Mouse (Mus musculus) embryonic facial prominence, embryonic 11.5 days (tissue): ENCODE measurements around the gene Usp47. TPM values are rescaled to one million over a fixed set of nuclear protein-coding genes. Genes with fewer than 3 reads are reported as not detected.

Source experiments
- ATAC-seq: fragments of 200-750 bp; cut with Nextera tagmentation; replicated peaks from 2 replicates; pipeline ENCODE4 v1.8.0; 2017; ENCODE audit warnings: low read depth; ENCODE audit not compliant: insufficient number of reproducible peaks, low FRiP score, low TSS enrichment
- DNase-seq: peaks from one replicate; pipeline ENCODE4 v3.0.0-alpha.2; 2015; ENCODE audit warnings: low spot score
- H3K27ac ChIP-seq: fragments of 300-500 bp; sonication (generic); replicated peaks from 2 replicates; pipeline ENCODE4 v1.5.1; 2014; ENCODE audit warnings: mild to moderate bottlenecking, low read depth, low read length, control low read depth
- H3K27me3 ChIP-seq: fragments of 300-500 bp; sonication (generic); 2 replicates; pipeline ENCODE4 v1.6.1; 2014; ENCODE audit warnings: mild to moderate bottlenecking, low read length, moderate library complexity, mixed read lengths; ENCODE audit not compliant: control insufficient read depth, insufficient read depth
- H3K36me3 ChIP-seq: fragments of 300-500 bp; sonication (generic); replicated peaks from 2 replicates; pipeline ENCODE4 v1.6.1; 2014; ENCODE audit warnings: low read depth, mild to moderate bottlenecking, low read length, moderate library complexity, mixed read lengths; ENCODE audit not compliant: control insufficient read depth, insufficient read depth
- H3K4me1 ChIP-seq: fragments of 300-500 bp; sonication (generic); 2 replicates; pipeline ENCODE4 v1.6.1; 2014; ENCODE audit warnings: low read length, mixed read lengths; ENCODE audit not compliant: control insufficient read depth, insufficient read depth
- H3K4me2 ChIP-seq: fragments of 300-500 bp; sonication (generic); 2 replicates; pipeline ENCODE4 v1.6.1; 2014; ENCODE audit warnings: low read depth, mild to moderate bottlenecking, control low read depth, low read length, moderate library complexity
- H3K4me3 ChIP-seq: fragments of 300-500 bp; sonication (generic); 2 replicates; pipeline ENCODE4 v1.5.1; 2014; ENCODE audit warnings: low read depth, low read length, control low read depth
- H3K9ac ChIP-seq: fragments of 300-500 bp; sonication (generic); replicated peaks from 2 replicates; pipeline ENCODE4 v1.6.1; 2014; ENCODE audit warnings: mild to moderate bottlenecking, control low read depth, low read length
- H3K9me3 ChIP-seq: fragments of 300-500 bp; sonication (generic); replicated peaks from 2 replicates; pipeline ENCODE4 v1.6.1; 2016; ENCODE audit warnings: mild to moderate bottlenecking, low read length, inconsistent platforms, mixed read lengths; ENCODE audit not compliant: control insufficient read depth
- WGBS: fragments of 180-500 bp; shearing (Covaris S2); extraction: QIAGEN DNeasy Blood & Tissue Kit; methylation state at CpG from one replicate; pipeline ENCODE4 v1.1.7; 2014; 5-methylcytosine and 5-hydroxymethylcytosine counted together
- polyA plus RNA-seq: library from polyadenylated mRNA; unstranded; fragments of >200 nt; fragmentation: Nextera tagmentation; extraction: Ambion mirVana; gene quantifications from 2 replicates; pipeline ENCODE4 v1.2.1, GENCODE M21; 2014

Usp47 gene
- polyA plus RNA-seq, 1 experiment from 2014 or later = 110 TPM

DNA sequence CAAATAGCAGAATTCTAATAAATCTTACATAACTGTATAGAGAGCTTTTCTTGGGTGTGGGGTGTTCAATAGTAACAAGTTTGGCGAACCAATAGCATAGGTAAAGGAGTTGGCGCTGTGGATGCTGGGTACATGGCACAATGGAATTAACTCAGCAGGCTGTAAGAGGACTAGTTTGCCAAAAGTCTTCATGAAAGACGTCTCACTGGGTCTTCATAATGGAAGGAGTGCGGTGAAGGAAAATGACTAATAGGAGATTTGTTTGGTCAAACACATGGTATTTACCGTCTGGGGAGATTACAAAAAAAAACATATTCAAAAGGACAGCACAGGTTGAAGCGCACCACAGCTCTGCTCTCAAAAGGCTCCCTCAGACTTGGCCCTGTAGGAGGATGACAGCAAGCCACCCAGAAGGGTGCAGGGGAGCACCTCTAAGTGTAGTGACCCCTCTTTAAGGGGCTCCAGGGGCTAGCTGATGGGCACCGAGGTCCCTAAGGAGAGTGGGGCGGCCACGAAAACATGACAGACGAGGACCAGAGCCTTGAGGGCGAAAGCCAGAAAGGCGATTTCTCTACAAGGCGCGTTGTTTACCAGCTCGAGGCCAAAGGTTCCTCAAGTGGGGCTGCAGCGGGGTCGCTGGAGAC lies 676 bp upstream of the Usp47 start:
- peak overlapping the region; percentile 65 for H3K4me2 ChIP-seq
- peak overlapping the region; percentile 94 for H3K9ac ChIP-seq
- H3K4me3 ChIP-seq = peak overlapping the region; percentile 87
- no peaks in the 10 kb centered on the region for H3K4me1 ChIP-seq
- H3K27ac ChIP-seq = peak overlapping the region; percentile 94
- H3K27me3 ChIP-seq = no peaks in the 10 kb centered on the region
- DNase-seq = peak; percentile 9
- 14% methylated on average over 17 of the region's 17 CpGs for WGBS
- no peaks in the 10 kb centered on the region for H3K9me3 ChIP-seq
- H3K36me3 ChIP-seq = no peaks in the 10 kb centered on the region
- peak; percentile 45 for ATAC-seq

DNA sequence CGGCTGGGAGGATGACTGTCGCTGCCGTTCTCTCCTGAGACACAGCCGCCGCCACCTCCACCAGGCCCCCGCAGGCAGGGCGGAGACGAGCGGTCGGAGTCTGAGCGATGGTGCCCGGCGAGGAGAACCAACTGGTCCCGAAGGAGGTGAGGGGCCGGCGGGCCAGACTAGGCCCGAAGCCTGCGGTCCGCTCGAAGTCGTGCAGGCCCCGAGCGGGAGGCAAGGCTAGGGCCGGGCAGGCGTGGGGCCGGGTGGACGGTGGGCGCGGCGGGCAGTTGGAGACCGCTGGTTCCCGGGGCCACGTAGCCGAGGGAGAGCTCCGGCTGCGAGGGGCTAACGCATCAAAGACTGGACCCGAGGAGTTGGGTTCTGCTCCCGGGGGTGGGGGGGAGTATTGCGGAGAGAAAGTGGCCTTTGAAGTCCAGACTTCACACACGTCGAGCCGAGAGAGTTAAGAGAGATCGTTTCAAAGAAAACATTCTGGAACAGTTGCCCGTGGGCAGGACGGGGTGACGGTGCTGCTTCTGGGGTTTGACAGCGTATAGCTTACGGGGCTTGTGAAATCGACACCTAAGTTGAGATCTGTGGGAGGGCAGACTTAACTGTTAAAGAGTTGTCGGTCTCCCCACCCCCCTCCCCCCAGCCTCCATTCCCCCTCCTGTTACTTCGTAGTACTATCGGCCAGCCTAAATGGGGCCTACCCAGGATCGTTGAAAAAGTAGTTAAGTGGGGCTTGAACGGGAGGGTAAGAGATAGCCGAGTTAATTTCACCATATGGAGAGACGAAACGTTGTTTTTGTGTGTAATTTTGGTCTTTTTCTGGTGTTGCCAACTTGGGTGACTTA lies 519 bp downstream of the Usp47 start:
- Histone ChIP-seq H3K9ac (peak overlapping the region; percentile 94), H3K36me3 (no peaks in the 10 kb centered on the region), H3K27ac (peak overlapping the region; percentile 94), H3K4me3 (peak overlapping the region; percentile 87), H3K9me3 (no peaks in the 10 kb centered on the region), H3K27me3 (no peaks in the 10 kb centered on the region), H3K4me2 (peak overlapping the region; percentile 65), H3K4me1 (no peaks in the 10 kb centered on the region)
- DNase-seq (peak; percentile 60), ATAC-seq (peak; percentile 79)
- under 1% methylated on average over 58 of the region's 58 CpGs for WGBS

DNA sequence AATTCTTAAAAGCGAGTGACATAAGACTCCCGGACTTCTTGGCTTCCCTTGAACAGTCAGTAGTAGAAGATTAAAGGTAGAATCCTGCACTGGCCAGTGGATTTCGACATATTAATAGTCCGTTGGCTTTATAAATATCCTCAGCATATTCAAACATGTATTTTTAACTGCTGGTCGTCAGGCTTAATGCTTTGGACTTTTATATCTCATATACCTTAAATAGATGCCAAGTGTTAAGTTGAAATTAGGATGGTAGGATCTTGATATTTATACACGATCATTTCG lies 1.1 kb downstream of the Usp47 start:
- H3K27me3 ChIP-seq = no peaks in the 10 kb centered on the region
- H3K4me3 ChIP-seq = peak overlapping the region; percentile 87
- peak overlapping the region; percentile 65 for H3K4me2 ChIP-seq
- H3K9me3 ChIP-seq = no peaks in the 10 kb centered on the region
- DNase-seq (no peak), ATAC-seq (no peak)
- H3K36me3 ChIP-seq = no peaks in the 10 kb centered on the region
- peak overlapping the region; percentile 94 for H3K9ac ChIP-seq
- WGBS = 33% methylated on average over 7 of the region's 7 CpGs
- peak overlapping the region; percentile 94; the same call in 1 of the 2 replicates for H3K27ac ChIP-seq
- no peaks in the 10 kb centered on the region for H3K4me1 ChIP-seq

DNA sequence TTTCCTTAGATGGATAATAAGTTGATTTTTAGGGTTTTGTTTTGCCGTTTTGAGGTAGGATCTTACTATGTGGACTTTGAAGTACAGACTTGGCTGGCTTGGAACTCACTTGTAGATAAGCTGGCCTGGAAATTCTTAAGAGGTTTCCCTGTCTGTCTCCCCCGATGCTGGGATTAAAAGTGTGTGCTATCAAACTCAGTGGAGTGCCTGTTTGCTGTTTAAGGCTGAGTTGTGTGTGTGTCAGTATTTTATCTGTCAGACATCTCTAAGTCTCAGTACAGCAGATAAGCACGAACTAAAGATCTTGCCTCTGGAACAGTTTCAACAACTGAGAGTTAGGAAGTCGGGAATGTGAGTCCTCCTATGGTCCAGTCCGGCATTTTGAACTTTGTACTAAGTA lies 1.6 kb downstream of the Usp47 start:
- Histone ChIP-seq H3K27ac (no peak overlapping the region), H3K4me2 (peak overlapping the region; percentile 65), H3K9me3 (no peaks in the 10 kb centered on the region), H3K4me1 (no peaks in the 10 kb centered on the region), H3K4me3 (peak overlapping the region; percentile 87), H3K36me3 (no peaks in the 10 kb centered on the region), H3K9ac (peak overlapping the region; percentile 44), H3K27me3 (no peaks in the 10 kb centered on the region)
- DNase-seq = peak; percentile 18
- no peak for ATAC-seq
- WGBS = 29% methylated on average over 5 of the region's 5 CpGs

DNA sequence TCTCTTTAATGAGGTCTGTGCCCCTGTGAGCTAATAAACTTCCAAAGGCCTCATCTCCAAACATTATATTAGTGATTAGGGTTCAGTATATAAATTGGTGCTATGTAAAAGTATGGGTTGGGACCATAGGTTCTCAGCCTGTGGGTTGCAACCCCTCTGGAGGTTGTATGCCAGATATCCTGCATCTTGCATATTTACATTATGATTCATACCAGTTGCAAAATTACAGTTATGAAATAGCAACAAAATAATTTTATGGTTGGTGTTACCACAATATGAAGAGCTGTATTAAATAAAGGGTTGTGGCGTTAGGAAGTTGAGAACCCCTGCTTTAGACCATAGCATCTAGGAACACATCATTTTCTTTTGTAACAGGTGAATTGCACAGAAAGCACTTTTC lies 7.3 kb downstream of the Usp47 start:
- 91% methylated on average over 1 of the region's 1 CpGs for WGBS
- Histone ChIP-seq H3K9ac (no peak overlapping the region), H3K27me3 (no peaks in the 10 kb centered on the region), H3K36me3 (no peaks in the 10 kb centered on the region), H3K9me3 (no peaks in the 10 kb centered on the region), H3K4me2 (no peak overlapping the region), H3K4me3 (no peak overlapping the region), H3K4me1 (no peaks in the 10 kb centered on the region), H3K27ac (no peak overlapping the region)
- ATAC-seq = no peak
- DNase-seq = no peak

DNA sequence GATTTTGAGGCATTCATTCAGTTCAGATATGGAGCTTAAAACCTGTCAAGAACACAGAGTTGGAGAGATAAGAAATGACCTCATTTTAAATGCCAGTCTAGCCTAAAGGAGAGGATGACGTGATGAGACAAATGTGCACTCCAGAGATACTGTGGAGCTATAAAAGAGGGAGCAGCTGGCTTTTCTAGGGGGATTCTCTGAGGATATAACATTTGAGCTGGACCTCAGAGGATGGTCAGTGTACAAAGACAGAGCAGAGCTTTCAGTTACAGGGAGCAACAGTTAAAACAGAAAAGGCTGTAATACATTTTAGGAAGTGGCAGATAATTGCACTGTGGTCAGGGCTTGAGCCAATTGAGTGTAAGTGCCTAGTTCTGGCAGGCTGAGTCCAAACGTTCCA lies 12.5 kb downstream of the Usp47 start:
- Histone ChIP-seq H3K36me3 (no peaks in the 10 kb centered on the region), H3K9ac (no peak overlapping the region), H3K9me3 (no peaks in the 10 kb centered on the region), H3K27me3 (no peaks in the 10 kb centered on the region), H3K27ac (no peak overlapping the region), H3K4me3 (no peak overlapping the region), H3K4me2 (no peak overlapping the region), H3K4me1 (no peaks in the 10 kb centered on the region)
- 37% methylated on average over 2 of the region's 2 CpGs for WGBS
- no peak for DNase-seq
- ATAC-seq = no peak

DNA sequence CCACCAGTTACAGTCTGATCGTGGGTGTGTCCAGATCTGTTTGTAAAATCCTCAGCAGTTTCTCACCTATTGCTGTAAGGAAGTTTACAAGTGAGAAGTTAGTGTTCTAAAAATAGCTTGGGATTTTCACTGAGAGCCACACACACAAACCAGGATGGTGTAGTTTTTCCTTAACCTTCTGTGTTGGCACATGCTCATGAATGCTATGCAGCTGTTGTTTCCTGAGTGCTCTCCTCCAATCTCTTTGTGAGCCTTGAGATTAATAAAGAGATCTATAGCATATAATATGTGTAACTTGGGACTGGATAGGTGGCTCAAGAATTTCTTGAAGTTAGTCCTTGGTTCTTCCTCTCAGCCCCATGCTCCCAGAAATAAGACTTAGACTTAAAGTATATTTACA lies 13.3 kb downstream of the Usp47 start:
- Histone ChIP-seq H3K4me2 (no peak overlapping the region), H3K36me3 (no peaks in the 10 kb centered on the region), H3K9me3 (no peaks in the 10 kb centered on the region), H3K27me3 (no peaks in the 10 kb centered on the region), H3K27ac (no peak overlapping the region), H3K4me3 (no peak overlapping the region), H3K9ac (no peak overlapping the region), H3K4me1 (no peaks in the 10 kb centered on the region)
- ATAC-seq (no peak), DNase-seq (no peak)
- WGBS = 78% methylated on average over 1 of the region's 1 CpGs

DNA sequence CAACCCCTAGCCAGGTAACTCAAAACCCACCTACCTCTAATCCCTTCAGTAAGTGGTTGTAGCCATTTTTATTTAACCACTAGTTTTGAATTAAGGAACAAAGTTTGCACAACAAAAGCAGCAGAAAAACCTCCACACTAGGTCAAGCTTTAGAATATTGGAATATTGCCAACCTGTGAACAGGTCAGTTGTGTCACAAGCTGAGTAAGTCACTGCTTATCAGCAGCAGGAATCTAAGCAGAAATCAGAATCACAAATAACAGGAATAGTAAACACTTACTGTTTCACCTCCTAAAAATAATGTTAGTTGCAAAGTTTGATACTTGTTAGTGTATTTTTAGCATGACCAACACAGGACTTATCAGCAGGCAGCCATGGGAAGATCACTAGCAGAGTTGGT lies 17.0 kb downstream of the Usp47 start:
- H3K27ac ChIP-seq = no peak overlapping the region
- H3K9ac ChIP-seq = no peak overlapping the region
- DNase-seq (no peak), ATAC-seq (no peak)
- no peaks in the 10 kb centered on the region for H3K27me3 ChIP-seq
- H3K36me3 ChIP-seq = no peaks in the 10 kb centered on the region
- H3K9me3 ChIP-seq = no peaks in the 10 kb centered on the region
- no peak overlapping the region for H3K4me3 ChIP-seq
- H3K4me2 ChIP-seq = no peak overlapping the region
- H3K4me1 ChIP-seq = no peaks in the 10 kb centered on the region
